Mouse (Mus musculus) CD4-positive, CD25-positive, alpha-beta regulatory T cell, adult 2 months (primary cell): ENCODE data around the gene Dnase1l2.
"Not testable (repeated sequence)": the region's sequence is repeated elsewhere in the genome, so short reads cannot be mapped to it uniquely, and the experiment has no call there.

Experiments
- DNase-seq: peaks from one replicate; pipeline ENCODE4 v3.0.0-alpha.2; 2012; ENCODE audit warnings: low read depth, low spot score

Dnase1l2 gene

DNA sequence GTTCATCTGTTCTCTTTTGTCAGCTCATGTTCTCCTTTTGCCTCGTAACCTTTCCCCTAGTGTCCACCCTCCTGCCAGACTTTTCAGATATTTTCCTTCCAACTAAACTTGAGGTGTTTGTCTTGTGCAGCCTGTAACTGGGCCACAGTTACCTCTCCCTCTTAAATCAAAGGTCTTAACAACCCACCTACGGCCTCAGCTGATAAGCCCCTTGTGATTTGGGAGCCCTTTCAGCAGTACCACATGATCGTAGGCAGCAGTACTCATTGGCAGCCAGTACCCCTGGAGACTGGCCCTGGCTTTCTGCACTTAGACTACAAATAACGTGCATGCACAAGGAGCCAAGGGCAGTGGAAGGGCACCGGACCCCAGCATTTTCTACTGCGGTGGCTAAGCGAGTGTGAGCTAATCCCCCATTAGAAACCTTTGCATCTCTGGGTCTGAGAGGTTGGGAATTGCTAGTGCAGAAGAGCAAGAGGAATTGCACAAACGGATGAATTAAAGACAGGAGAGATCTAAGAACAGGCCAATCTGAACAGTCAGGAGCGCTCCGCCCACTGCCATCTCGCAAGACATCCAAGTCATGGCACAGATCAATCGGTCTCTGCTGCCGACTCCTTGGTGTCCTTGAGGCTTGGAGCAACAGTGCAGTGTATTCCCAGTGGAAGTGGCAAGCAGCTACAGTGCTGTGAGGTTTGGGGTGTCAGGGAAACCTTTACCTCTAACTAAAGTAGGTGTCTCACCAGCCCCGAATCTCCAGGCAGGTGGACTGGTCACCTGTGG, 13.5 kb downstream of the Dnase1l2 start:
- no peak for DNase-seq

DNA sequence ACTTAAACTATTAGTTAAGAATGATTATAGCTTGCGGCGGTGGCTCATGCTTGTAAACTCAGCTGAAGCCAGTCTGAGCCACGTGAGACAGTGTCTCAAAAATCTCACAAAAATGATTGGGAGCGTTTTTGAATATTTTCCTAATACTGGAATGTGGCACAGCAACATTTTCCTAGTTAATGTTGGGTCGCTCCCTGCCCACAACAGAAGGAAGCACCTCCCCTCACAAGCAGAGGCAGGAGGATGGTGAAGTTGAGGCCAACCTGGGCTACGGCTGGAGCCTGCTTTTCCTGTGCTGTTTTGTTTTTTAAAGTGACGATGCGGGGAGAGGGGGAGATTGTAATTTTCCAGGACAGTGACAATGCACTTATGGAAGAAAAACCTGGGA, 15.7 kb downstream of the Dnase1l2 start:
- DNase-seq, result no peak

DNA sequence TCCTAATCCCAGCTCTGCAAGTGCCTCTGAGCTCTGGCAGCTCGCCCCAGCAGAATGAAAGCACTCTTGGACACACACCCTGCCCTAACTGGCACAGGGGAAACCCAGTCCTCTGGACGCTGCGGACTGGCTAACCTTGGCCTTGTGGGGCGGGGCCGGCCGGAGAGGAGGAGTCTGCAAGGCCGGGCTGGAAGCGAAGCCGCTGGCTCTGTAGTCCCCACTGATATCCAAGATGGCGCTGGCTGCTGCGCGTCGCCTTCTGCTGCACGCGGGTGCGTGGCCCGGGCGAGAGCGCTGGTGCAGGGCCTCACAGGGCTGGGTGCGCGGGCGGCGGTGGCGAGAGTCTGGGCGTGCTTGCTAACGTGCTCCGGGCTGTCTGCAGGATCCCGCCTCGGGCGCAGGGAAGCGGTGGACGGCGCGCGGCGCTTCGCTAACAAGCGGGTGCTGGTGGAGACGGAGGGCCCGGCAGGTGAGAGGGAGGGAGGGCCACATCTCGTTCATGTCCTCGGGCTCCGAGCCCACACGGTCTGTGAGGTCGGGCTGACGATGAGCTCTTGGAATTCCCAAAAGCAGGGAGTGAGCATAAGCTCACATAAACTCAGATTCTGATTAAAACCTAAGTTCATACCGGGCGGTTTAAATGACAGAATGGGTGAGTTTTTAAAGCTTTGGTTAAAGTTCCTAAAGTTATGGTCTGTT, 16.3 kb downstream of the Dnase1l2 start, which contains the start of gene Eci1:
TSS of gene Eci1 (plus strand) at position 171 of the 699 bp plus-strand sequence.
- peak; percentile 82 for DNase-seq

DNA sequence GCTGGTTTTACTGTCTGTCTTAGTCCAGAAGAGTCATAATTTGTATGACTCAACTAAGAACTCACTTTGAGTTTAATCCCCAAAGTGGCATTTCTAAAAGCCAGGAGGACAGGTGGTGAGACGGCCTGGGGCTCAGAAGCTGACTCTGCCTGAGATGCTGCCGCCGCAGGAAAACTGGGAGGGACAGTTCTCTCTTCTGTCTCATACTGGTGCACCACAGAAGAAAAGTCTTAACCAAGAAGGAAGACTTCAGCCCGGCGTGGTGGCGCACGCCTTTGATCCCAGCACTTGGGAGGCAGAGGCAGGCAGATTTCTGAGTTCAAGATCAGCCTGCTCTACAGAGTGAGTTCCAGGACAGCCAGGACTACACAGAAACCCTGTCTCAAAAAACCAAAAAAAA, 17.0 kb downstream of the Dnase1l2 start:
- DNase-seq, result no peak

DNA sequence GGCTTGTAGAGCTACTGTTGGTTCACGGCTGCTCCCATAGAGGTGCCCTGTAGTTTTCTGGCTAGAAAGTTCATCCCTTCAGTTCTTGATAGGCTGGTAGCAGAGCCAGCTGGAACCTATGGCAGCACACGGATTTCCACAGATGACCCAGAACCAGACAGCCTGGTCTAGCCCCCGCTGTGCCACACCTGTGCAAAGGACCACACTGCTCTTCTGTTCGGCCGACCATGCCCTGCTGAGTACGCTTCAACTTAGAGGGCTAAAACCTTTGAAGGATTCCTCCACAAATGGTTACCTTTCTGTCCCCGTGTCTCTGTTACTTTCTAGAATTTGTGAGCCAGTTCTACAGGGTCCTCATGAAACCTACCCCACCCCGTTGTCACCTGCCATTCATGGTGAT, 17.6 kb downstream of the Dnase1l2 start:
- not testable (repeated sequence) for DNase-seq

DNA sequence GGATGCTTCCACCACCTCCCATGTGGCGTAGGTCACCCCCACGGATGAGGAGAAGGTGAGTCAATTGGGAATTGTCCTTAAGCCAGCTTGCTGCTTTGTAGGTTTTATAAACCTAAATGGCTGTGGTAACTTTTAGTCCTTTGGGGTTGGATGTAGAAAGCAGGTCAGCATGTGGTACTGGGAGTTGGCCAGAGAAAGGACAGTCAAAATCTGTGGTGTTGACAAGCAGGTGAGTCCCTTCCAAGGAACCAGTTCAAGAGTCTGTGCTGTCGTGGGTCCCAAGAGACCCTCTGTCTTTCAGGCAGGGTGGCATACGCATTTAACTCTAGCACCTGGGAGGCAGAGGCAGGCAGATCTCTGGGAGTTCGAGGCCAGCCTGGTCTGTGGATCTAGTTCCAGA, 18.4 kb downstream of the Dnase1l2 start:
- DNase-seq, result no peak

DNA sequence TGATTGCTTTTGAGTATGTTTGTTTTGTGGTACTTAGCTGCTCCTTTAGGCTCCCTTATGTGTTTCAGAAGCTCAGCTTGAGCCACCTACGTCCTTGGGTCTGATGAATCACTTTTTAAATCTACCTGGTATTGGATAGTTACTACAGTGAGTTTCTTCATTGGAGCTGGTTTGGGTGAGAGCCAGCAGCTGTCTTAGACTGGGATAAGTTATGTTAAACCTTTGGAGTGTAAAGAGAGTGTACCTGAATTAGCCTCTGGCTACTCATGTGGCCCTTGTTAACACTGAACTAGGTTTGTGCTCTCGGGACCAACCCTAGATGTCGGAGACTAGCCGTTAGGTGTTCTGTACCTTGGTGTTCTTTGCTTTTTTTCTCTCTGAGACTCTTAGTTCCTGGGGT, 19.8 kb downstream of the Dnase1l2 start:
- DNase-seq, result no peak

DNA sequence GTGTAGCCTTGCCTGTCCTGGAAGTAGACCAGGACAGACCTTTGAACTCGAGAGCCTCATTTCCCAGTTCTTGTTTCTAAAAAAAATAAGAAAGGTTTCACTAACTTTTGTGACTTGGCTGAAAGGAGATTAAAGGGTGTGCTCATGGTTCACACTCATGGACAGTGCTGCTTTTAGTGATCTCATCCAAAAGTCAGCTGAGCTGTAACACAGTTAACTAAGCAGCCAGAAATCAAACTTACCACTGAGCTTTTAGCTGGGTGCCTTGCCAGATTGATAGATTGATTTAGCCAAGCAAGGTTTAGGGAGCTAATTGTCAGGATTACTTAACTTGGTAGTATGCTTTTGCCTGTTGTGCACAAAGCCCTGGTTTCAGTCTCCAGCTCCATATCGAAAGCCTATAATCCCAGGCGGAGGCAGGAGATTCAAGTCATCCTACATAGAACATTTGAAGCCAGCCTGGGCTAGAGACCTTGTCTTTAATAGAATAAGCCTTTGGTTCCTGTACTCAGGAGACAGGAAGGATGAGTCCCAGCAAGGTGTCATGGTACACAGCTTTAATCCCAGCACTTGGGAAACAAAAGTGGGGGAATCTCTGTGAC, 26.8 kb downstream of the Dnase1l2 start:
- DNase-seq, result no peak

DNA sequence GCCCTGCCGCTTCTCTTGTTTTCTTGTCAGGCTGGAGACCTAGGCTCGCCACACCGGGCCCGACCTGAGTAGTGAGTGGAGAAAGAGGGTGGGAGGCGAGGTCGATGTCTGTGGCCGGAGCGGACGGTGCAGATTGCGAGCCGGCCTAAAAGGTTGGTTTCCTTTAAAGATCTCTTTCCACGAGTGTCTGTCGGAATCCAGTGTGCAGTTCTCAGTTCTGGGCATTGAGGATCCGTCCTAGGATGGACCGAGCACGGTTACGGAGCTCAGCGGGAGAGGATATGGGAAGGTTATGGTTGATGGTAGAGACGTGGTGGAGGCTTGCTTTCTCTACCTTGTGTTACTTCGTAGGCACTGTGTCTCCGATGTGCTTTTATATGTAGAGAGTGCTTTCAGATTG, 27.9 kb downstream of the Dnase1l2 start:
- no peak for DNase-seq

DNA sequence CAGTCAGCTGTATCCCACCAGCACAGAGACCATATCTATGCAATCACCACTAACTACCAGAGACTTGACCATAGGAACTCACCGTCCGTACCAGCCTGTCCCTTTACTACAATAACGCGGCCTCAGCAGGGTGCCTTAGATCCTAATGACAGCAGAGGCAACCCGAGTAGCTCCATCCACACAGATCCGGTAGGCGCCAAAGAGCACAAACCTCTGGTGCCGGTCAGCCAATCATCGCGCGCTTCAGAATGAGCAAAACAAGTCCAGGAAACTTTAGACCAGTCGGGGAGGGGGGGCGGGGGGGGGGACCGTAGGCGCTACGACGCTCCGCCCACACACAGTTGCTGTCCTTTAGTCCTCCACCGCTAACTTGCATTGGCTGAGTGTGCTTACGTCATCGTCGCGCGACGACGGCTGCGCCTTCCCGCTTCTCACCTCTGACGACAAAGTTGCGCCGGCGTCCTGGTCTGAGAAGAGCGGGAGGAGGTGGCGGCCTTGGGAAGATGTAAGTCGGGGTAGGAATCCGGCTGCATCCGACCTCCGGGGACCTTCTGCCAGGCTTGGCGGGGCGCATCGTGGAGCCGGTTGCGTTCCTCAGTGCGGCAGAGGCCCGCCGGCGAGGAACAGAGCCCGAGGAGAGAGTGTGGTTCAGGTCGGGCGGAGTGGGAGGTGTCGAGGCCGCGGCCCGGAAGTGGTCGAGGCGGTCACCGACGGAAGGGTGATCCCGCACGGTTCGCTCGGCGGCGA, 28.5 kb downstream of the Dnase1l2 start, which contains the start of gene Rnps1:
TSS of gene Rnps1 (plus strand) at position 336 of the 747 bp plus-strand sequence.
- DNase-seq, result peak; percentile 99

DNA sequence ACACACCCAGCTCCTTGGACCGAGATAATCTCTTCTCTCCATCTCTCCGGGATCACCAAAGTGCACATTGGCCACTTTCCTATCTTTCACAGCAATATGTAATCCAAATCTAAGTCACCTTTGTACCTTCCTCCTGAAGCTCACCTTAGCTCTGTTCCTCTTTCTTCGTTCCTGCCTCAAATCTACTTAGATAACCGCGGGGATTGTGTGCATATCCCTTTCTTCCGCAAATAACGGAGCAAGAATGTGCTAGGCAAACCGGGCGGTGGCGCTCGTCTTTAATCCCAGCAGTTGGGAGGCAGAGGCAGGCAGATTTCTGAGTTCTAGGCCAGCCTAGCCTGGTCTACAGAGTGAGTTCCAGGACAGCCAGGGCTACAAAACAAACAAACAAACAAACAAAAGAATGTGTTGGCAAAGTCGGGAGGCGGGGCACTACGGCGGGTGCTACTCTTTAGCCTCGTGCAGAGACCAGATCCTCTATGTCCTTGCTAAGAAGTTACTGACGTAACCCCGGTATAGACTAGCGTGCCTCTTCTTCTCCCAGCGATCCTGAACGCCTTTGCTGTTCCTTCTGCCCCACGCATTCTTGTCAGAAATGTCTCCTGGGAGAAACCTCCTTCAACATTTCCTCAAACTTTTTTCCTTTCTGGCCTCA, 29.2 kb downstream of the Dnase1l2 start:
- peak; percentile 64 for DNase-seq

DNA sequence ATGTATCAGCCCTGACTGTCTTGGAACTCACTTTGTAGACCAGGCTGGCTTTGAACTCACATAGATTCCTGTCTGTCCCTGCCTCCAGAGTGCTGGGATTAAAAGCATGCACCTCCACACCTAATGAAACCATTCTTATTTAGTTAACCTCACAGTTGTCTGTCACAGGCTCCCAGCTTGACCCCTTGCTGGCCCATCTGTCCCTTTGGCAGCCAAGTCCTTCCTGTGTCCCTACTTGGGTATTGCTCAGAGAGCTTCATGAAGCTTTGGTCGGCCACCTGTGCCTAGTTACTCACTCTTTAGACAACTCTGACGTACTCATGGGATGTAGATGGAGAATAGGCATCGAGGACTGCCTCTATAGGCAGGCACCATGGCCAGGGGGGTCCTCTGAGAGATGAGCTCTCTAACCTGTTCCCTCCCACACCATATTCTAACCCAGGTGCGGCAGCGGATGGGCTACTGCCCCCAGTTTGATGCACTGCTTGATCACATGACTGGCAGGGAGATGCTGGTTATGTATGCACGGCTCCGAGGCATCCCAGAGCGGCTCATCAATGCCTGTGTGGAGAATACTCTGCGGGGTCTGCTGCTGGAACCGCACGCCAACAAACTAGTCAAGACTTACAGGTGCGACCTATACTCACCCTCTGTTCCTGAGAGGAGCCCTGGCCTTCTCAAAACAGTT, 35.6 kb downstream of the Dnase1l2 start:
- DNase-seq, result no peak

DNA sequence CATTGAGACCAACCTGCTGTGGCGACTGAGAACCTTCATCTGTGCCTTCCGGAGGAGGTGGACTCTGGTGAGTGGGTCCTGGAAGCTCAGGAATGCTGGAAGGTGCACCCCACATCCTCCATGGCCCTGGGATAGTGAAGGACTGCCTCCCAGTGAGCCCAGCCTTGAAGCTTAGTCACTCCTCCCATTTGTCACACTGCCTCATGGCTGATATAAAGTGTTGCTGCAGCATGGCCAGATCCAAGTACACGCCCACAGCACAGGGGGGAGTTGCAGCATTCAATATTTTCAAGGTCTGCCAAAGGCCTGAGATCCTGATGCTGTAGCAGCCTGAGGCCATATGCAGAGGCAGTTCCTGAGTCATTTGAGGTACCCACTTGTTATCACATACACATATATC, 40.5 kb downstream of the Dnase1l2 start:
- no peak for DNase-seq

DNA sequence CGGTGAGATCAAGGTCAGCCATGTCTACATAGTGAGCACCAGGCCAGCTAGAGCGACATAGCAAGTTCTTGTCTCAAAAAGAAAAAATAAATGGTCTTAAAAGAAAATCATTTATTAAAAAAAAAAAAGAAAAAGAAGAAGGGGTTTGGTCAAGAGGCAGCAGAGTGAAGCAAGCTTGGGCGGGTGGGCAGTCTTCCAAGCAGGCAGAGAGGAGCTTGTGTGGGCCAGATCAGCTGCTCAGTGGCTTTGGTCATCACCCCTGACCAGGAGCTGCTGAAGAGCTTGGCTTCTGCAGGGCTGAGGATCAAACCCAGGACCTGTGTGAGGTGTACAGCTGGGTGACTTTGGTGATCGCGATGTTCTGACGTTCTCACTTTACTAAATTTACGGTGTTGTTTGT, 48.4 kb downstream of the Dnase1l2 start:
- DNase-seq, result no peak

DNA sequence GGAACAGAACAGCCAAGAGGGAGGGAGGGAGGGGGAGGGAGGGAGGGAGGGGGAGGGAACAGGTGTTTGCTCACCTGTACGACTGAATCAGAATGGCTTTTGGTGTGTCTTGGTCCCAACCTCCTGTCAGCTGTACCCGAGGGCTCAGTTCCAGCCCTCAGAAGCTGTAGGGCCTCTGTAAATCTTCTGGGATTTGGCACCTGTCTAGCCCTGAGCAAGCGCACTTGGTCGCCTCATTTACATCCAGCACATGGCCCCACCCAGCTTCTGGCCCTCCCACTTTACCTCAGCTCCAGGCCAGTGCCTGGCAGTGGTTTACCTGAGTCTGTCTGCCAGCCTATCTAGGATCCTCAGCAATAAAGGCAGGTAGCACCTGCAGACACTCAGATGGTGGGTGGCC, 49.4 kb downstream of the Dnase1l2 start:
- DNase-seq, result no peak

DNA sequence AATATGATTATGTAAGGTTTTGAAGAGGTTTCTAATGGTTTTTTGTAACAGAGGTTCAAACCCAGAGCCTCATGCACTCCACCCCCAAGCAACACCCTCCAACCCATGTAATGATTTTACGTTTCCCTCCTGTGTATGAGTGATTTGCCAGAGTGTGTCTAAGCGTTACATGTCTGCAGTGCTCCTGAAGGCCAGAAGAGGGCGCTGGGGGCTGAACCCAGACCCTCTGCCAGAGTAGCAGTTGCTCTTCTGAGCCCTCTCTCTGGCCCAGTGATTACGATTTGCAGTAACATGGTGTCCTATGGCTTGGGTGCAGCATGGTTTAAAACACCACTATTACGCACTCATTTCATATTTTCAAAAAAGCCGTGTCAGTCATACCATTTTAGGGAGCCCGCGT, 51.8 kb downstream of the Dnase1l2 start:
- peak; percentile 44 for DNase-seq
